Mouse (Mus musculus) thymus, adult 2 months (tissue): ENCODE measurements at regions not wholly inside any gene's neighbourhood (a gene's known extent, or its start where the extent isn't known, plus 50 kb on each side); places are given as distances from the start of the nearest gene placed in this dataset.

Experiments
- CTCF ChIP-seq: fragments of 200-500 bp; IDR thresholded peaks from 2 replicates; pipeline ENCODE4 v1.5.1; 2012; ENCODE audit warnings: mild to moderate bottlenecking, control low read depth, low read length, moderate library complexity, borderline replicate concordance; ENCODE audit not compliant: control insufficient read depth, poor library complexity, insufficient read depth; ENCODE audit errors: extremely low read depth
- POLR2A ChIP-seq: fragments of 200-500 bp; IDR thresholded peaks from 2 replicates; pipeline ENCODE4 v1.6.1; 2012; ENCODE audit warnings: mild to moderate bottlenecking, low read length, control low read depth, moderate library complexity; ENCODE audit not compliant: control insufficient read depth, poor library complexity, insufficient read depth; ENCODE audit errors: extremely low read depth

- TF ChIP-seq POLR2A (no peak), CTCF (no peak)
Observed at GRCm38 (mm10) chr9:85452196-85452857, 125.2 kb upstream of the Tent5a start.
